Mouse (Mus musculus) CD4-positive, CD25-positive, alpha-beta regulatory T cell, adult 4 months (primary cell): ENCODE measurements around the gene Ttll2. TPM values are rescaled to one million over a fixed set of nuclear protein-coding genes. Genes with fewer than 3 reads are reported as not detected.
"Not testable (repeated sequence)": the region's sequence is repeated elsewhere in the genome, so short reads cannot be mapped to it uniquely, and the experiment has no call there.

Experiments
- ATAC-seq: one replicate; pipeline ENCODE4 v1.8.0; 2017
- polyA plus RNA-seq, 2 experiments: library from polyadenylated mRNA; unstranded; fragments of 100-300 nt; shearing (Covaris generic); gene quantifications; one replicate each; pipeline ENCODE4 v1.2.1; 2017

The Ttll2 gene
- polyA plus RNA-seq, 2 experiments from 2014 or later, result not detected

DNA sequence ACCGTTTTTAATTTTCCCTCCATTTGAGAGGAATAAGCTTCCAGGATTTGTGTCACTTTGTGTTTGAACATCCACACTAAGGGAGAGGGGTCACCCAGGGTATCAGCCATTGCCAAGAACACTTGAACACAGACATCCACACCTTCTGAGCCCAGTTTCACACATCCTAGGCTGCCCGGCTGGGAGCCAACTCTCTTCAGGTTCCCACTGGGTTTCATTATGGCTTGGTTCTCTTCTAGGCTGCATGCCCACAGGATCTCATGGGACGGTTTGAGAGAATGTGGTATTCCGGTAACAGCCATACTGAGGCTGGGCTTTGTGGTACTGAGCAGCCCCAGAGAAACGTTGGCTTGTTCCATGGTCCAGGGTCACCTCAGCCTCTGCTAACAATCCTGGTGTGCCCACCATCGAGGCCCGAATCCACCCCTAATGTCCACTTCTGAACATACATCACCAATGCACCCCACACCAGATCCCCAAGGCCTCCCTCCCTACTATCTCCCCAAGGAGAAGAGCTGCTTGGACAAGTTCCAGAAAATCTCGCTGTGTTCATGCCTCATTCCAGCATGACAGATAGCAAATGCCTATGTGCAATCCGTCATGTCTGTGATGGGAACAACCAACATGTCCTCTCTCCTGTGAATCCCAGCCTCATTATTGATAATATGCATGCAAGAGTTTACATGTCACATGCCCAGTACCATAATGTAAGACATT, 8.4 kb upstream of the Ttll2 start:
- not testable (repeated sequence) for ATAC-seq

DNA sequence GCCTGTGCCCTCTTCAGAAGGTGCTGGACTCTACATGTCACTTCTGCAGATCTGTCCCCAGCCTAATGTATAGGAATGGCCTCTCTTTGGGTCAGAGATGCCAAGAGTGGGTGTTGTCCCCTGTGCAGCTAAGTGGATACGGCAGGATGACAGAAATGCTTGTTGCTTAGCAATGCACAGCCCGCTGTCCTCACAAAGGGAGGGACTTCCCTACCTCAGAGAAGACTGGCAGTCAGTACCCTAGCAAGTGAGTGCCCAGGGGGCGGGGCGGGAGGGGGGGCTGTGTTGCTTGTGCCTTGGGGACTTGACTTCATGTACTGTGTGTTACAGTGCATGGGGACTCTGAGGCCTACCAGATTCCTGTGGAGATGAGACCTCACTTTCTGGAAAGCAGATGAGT, 7.3 kb upstream of the Ttll2 start:
- not testable (repeated sequence) for ATAC-seq

DNA sequence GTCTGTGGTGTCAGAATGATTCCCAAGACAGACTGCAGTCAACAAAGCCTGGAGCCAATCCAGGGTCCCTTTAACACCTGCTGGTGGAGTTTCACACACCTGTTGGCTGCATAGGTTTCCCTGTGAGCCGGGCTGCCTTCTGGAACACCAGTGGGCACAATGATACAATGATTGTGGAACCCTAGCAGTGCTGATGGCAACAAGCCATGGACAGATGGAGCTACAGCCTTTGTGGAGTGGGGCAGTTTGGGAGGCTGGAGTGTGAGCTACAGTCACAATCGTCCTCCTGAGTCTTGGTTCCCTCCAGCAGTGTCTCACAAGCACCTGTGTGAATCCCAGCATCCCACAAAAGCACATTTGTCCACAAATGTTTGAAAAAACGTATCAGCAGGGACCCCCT, 3.7 kb downstream of the Ttll2 start:
- ATAC-seq, result not testable (repeated sequence)

DNA sequence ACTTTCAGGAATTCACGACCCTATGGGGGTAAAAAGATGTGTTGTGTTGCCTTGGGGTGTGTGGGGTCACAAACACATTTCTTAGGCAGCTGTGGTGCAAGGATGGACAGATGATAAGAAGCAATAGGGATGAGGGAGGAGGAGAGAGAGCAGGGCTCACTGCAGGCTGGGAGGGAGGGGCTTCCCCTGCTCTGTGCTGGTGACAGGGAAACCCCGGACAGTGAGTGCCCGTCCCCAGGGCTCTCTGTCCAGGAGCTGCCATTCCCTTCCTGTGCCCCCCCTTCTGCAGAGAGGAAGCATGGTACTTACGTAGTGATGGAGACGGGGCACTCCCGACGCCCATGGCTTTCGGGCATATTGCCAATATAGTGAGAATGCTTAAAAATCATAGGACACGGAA, 15.1 kb downstream of the Ttll2 start:
- ATAC-seq, result not testable (repeated sequence)

DNA sequence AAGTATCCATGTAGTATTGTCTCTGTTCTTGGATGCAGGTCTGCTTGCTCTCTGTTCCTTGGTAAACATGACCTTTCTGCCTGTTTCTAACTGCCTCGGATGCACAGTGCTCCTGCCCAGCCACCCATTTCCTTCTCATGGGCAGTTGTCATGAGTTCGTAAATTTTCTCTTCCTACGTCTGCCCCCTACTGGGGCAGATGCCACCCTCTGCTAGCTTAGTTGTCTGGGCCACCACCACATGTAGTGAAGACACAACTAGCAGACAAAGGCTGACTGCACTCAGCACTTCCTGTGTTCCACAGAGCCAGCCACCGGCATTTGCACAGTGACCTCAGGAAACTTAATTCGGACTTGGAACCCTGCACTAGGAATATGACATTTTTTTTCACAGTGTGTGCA, 19.8 kb downstream of the Ttll2 start:
- ATAC-seq, result not testable (repeated sequence)

DNA sequence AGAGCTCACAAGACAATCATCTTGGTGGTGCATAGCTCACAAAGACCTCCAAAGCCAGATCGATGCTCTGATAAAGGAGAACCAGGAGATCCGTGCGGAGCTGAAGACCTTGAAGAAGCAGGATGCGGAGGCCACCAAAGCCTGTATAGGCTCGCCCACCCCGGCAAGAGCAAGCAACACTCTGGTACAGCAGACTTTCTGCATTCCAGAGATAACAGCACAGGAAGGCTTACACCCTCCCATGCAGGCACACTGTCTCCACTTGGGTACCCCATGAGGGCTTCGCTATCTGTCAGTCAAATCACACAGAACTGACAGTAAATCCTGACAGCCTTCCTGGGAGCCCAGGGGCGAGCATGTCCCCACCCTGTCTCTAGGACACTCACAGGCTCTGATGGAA, 26.1 kb downstream of the Ttll2 start:
- ATAC-seq, result not testable (repeated sequence)

DNA sequence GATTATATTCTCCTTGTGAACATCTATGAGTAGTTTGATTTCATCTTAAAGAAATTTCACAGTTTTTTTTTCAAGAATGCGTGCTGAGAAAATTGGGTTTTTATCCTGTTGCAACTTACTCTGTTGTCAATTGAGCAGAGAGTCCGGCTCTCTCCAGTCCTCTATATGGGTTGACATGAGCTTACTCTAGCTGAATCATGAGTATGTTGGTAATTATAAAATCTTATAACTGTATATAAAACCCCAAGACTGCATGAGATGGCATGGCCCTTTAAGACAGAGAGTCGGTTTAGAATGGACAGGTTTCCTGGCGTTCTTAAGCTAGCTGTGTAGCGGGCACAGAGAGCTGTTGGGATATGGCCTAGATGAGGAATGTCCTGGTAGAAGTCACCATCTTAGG, 28.1 kb downstream of the Ttll2 start, which contains the start of gene Tcp10a:
Gene Tcp10a (plus strand): TSS at position 301 of the 400 bp plus-strand sequence.
- not testable (repeated sequence) for ATAC-seq

DNA sequence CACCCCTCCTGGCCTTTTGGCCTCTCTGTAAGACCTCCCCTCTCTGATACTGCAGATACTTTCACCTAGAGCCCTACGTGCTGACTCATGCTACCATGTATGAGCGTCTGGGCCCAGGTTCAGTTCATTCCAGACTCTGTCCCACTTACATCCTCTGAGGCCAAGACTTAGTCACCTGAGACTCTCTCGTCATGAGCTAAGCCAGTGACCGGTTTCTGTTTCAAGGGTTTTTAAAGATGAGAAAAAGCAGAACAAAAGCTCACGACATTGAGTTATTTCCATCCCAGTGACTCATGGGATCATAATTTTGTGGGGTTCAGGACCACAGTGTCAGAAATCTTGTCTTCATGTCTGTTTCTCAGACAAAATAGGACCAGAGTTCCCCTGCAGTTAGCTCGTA, 32.7 kb downstream of the Ttll2 start:
- not testable (repeated sequence) for ATAC-seq

DNA sequence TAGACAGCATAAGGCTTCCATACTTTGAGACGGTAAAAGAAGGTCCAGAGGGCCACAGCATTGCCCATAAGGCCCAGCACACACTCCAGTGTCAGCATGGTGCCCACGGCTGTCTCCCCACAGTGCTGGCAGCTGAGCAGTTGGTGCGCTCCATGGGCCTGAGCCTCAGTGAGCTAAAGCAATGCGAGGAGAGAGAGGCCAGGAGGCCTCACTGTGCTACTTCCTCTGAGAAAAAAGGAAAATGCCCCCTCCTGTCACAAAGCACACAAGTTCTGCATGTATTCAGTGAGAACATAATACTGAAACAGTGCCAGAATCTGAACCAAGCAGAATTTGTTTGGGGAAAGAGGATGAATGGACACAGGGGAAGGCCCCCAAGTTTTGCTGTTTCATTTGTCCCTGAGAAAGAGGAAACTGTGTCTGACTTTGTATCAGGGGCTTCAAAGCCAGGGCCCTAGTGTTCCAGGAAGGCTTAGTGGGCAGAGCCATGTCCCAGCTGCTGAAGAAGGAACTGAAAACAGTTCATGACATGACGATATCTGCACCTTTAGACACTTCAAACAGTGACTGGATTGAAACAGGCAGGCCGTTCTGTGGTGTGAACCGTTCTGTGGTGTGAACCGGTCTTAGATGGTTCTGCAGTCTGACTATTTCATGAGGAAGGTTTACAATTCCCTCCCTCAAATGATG, 36.7 kb downstream of the Ttll2 start:
- not testable (repeated sequence) for ATAC-seq

DNA sequence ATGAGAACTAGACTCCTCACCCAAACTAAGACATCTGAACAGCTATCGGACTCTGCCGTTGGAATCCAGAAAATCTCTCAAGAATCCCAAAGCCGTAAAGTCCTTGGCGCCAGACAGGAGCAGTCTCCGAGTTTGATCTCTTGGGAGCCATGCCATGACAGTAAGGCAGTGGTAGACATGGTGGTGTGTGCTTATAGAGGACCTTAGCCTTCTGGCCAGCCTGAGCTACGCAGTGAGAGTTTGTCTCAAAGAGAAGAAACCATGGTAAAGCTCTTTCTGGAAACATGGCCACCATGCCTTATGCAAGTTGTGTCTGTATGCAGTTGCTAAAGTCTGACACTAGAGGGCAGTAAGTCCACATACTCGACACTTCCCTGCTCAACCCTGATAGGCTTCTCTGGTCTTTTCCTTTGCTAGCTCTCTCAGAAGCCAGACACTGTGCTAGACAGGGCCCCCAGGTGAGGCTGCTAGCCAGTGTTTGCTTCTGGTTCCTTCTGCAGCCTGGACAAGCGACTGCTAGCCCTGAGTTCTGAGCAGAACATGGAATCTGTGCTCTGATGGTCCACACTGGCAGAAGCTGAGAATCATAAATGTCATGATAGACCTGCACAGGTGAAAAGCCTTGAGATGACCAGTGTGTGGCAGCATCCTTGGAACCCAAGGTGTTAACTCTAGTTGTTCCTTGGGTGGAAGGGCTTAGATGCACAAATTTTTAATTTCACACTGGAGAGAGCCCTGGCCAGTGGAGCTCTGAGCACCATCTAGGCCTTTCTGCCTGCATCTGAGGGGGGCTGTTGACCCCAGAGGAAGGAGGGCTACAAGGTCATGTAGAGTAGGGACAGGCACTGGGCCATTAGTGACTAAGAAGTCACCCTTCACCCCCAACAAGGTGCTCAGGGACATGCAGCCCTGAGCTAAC, 46.0 kb downstream of the Ttll2 start:
- ATAC-seq, result peak; percentile 45

Other genes with a start within 250 kb of the Ttll2 start
- gene Rps6ka2, start 182.6 kb downstream of the Ttll2 start, polyA plus RNA-seq, result under 1 TPM; 0.58 to 0.87 TPM
- gene Tcp10a, start 28.1 kb downstream of the Ttll2 start, polyA plus RNA-seq, result not detected
- not detected for gene Gm49630, start 19.3 kb upstream of the Ttll2 start, polyA plus RNA-seq
- not detected for gene Unc93a2, start 32.8 kb upstream of the Ttll2 start, polyA plus RNA-seq